Mouse (Mus musculus): ENCODE data around the gene Evc.

Gene Evc

GRCm38 (mm10) chr5:37310026-37310425 lies 26.7 kb downstream of the Evc start:
- no peak for DNase-seq (ENCODE audit: low spot score)

- peak; percentile 56 for DNase-seq (ENCODE audit: low spot score)
Observed at GRCm38 (mm10) chr5:37298370-37298769, 38.3 kb downstream of the Evc start.

GRCm38 (mm10) chr5:37296717-37297116 lies 40.0 kb downstream of the Evc start:
- DNase-seq (ENCODE audit: low spot score) = no peak

- DNase-seq (ENCODE audit: low spot score) = no peak
Observed at GRCm38 (mm10) chr5:37290983-37291382, 45.7 kb downstream of the Evc start.

GRCm38 (mm10) chr5:37289236-37289635 lies 47.5 kb downstream of the Evc start:
- peak; percentile 56 for DNase-seq (ENCODE audit: low spot score)

- DNase-seq (ENCODE audit: low spot score) = peak; percentile 58
Observed at GRCm38 (mm10) chr5:37288374-37288773, 48.3 kb downstream of the Evc start.

GRCm38 (mm10) chr5:37281021-37281420 lies 55.7 kb downstream of the Evc start:
- no peak for DNase-seq (ENCODE audit: low spot score)

- DNase-seq (ENCODE audit: low spot score) = no peak
Observed at GRCm38 (mm10) chr5:37263816-37264215, 72.9 kb downstream of the Evc start.

GRCm38 (mm10) chr5:37261734-37262133 lies 75.0 kb downstream of the Evc start:
- no peak for DNase-seq (ENCODE audit: low spot score)

- DNase-seq (ENCODE audit: low spot score) = peak; percentile 80
Observed at GRCm38 (mm10) chr5:37257243-37257642, 79.5 kb downstream of the Evc start.

GRCm38 (mm10) chr5:37256823-37257222 lies 79.9 kb downstream of the Evc start:
- DNase-seq (ENCODE audit: low spot score) = no peak

GRCm38 (mm10) chr5:37254523-37254922 lies 82.2 kb downstream of the Evc start:
- no peak for DNase-seq (ENCODE audit: low spot score)

- no peak for DNase-seq (ENCODE audit: low spot score)
Observed at GRCm38 (mm10) chr5:37252101-37252804, 84.4 kb downstream of the Evc start.

- no peak for DNase-seq (ENCODE audit: low spot score)
Observed at GRCm38 (mm10) chr5:37251596-37251995, 85.1 kb downstream of the Evc start.

- no peak for DNase-seq (ENCODE audit: low spot score)
Observed at GRCm38 (mm10) chr5:37248870-37249269, 87.8 kb downstream of the Evc start.

GRCm38 (mm10) chr5:37247456-37247855 lies 89.2 kb downstream of the Evc start:
- DNase-seq (ENCODE audit: low spot score) = no peak

GRCm38 (mm10) chr5:37246138-37246910 lies 90.4 kb downstream of the Evc start:
- DNase-seq (ENCODE audit: low spot score) = no peak

GRCm38 (mm10) chr5:37245651-37246050 lies 91.0 kb downstream of the Evc start:
- DNase-seq (ENCODE audit: low spot score) = peak; percentile 44

- DNase-seq (ENCODE audit: low spot score) = no peak
Observed at GRCm38 (mm10) chr5:37244666-37245242, 91.9 kb downstream of the Evc start.

GRCm38 (mm10) chr5:37244161-37244560 lies 92.5 kb downstream of the Evc start:
- no peak for DNase-seq (ENCODE audit: low spot score)

GRCm38 (mm10) chr5:37243169-37243886 lies 93.4 kb downstream of the Evc start:
- peak; percentile 88 for DNase-seq (ENCODE audit: low spot score)
